Mouse (Mus musculus): ENCODE results near the gene Cpm.
"Not testable (repeated sequence)": the region's sequence is repeated elsewhere in the genome, so short reads cannot be mapped to it uniquely, and the experiment has no call there.

Cpm gene

GRCm38 (mm10) chr10:117593857-117594256, 35.4 kb upstream of the Cpm start:
- DNase-seq (ENCODE audit: low read depth): no peak

GRCm38 (mm10) chr10:117594291-117594850, 34.9 kb upstream of the Cpm start:
- DNase-seq (ENCODE audit: low read depth): no peak

- DNase-seq (ENCODE audit: low read depth): no peak
Measured at GRCm38 (mm10) chr10:117594913-117595312, 34.4 kb upstream of the Cpm start.

- no peak for DNase-seq (ENCODE audit: low read depth)
Measured at GRCm38 (mm10) chr10:117595442-117596164, 33.7 kb upstream of the Cpm start.

GRCm38 (mm10) chr10:117596165-117596735, 33.0 kb upstream of the Cpm start:
- no peak for DNase-seq (ENCODE audit: low read depth)

GRCm38 (mm10) chr10:117596771-117597324, 32.5 kb upstream of the Cpm start:
- DNase-seq (ENCODE audit: low read depth): no peak

GRCm38 (mm10) chr10:117597371-117598265, 31.7 kb upstream of the Cpm start:
- not testable (repeated sequence) for DNase-seq (ENCODE audit: low read depth)

GRCm38 (mm10) chr10:117598266-117598950, 30.9 kb upstream of the Cpm start:
- DNase-seq (ENCODE audit: low read depth): no peak

- not testable (repeated sequence) for DNase-seq (ENCODE audit: low read depth)
Measured at GRCm38 (mm10) chr10:117598951-117599572, 30.2 kb upstream of the Cpm start.

GRCm38 (mm10) chr10:117601146-117602035, 27.9 kb upstream of the Cpm start:
- no peak for DNase-seq (ENCODE audit: low read depth)

- no peak for DNase-seq (ENCODE audit: low read depth)
Measured at GRCm38 (mm10) chr10:117602325-117603129, 26.8 kb upstream of the Cpm start.

- DNase-seq (ENCODE audit: low read depth): no peak
Measured at GRCm38 (mm10) chr10:117603130-117603833, 26.0 kb upstream of the Cpm start.

GRCm38 (mm10) chr10:117603834-117604623, 25.3 kb upstream of the Cpm start:
- DNase-seq (ENCODE audit: low read depth): no peak

GRCm38 (mm10) chr10:117604624-117605282, 24.5 kb upstream of the Cpm start:
- no peak for DNase-seq (ENCODE audit: low read depth)

- DNase-seq (ENCODE audit: low read depth): no peak
Measured at GRCm38 (mm10) chr10:117605283-117606243, 23.7 kb upstream of the Cpm start.

GRCm38 (mm10) chr10:117606423-117606822, 22.9 kb upstream of the Cpm start:
- DNase-seq (ENCODE audit: low read depth): no peak

Measured in fibroblast of lung, adult 2 months (primary cell).